Mouse (Mus musculus) myocyte (in vitro differentiated cells): ENCODE measurements around the gene Naa80. TPM values are rescaled to one million over a fixed set of nuclear protein-coding genes. Genes with fewer than 3 reads are reported as not detected.

ENCODE experiments used
- H3K27me3 ChIP-seq: one replicate; pipeline ENCODE4 v1.6.1; 2011; ENCODE audit not compliant: control insufficient read depth, insufficient read depth, insufficient read length
- H3K36me3 ChIP-seq: one replicate; pipeline ENCODE4 v1.6.1; 2011; ENCODE audit not compliant: control insufficient read depth, insufficient read depth
- H3K4me2 ChIP-seq: one replicate; pipeline ENCODE4 v1.6.1; 2011; ENCODE audit warnings: low read depth, control low read depth
- H3K4me3 ChIP-seq: one replicate; pipeline ENCODE4 v1.5.1; 2011; ENCODE audit warnings: mild to moderate bottlenecking, control low read depth, moderate library complexity
- H3K79me2 ChIP-seq: one replicate; pipeline ENCODE4 v1.6.1; 2011; ENCODE audit not compliant: control insufficient read depth, insufficient read depth
- H3ac ChIP-seq: one replicate; pipeline ENCODE4 v1.6.1; 2011; ENCODE audit not compliant: control insufficient read depth, insufficient read length
- CEBPB ChIP-seq: IDR thresholded peaks from 2 replicates; pipeline ENCODE4 v1.6.1; 2011; ENCODE audit warnings: mild to moderate bottlenecking, moderate library complexity; ENCODE audit not compliant: poor library complexity, insufficient read depth, severe bottlenecking
- E2F4 ChIP-seq: IDR thresholded peaks from one replicate; pipeline ENCODE4 v1.6.1; 2011; ENCODE audit warnings: mild to moderate bottlenecking, control low read depth, moderate library complexity; ENCODE audit not compliant: insufficient read depth
- MAX ChIP-seq: IDR thresholded peaks from one replicate; pipeline ENCODE4 v1.6.1; 2011; ENCODE audit warnings: low read depth, mild to moderate bottlenecking, control low read depth
- MYOD1 ChIP-seq, 3 experiments: IDR thresholded peaks; one replicate each; pipeline ENCODE4 v1.6.1; 2011; ENCODE audit warnings: control low read depth in 2 of 3, low read depth in 2 of 3, mild to moderate bottlenecking in 2 of 3, moderate library complexity in 1 of 3; ENCODE audit not compliant: insufficient read length in 2 of 3, control insufficient read depth in 1 of 3
- MYOG ChIP-seq, 3 experiments: IDR thresholded peaks; one replicate each; pipeline ENCODE4 v1.6.1; 2011; ENCODE audit warnings: control low read depth in 2 of 3, low read depth in 2 of 3, mild to moderate bottlenecking in 2 of 3; ENCODE audit not compliant: insufficient read length in 2 of 3, control insufficient read depth in 1 of 3, insufficient read depth in 1 of 3
- POLR2A ChIP-seq: IDR thresholded peaks from one replicate; pipeline ENCODE4 v1.6.1; 2011; ENCODE audit warnings: low read depth, mild to moderate bottlenecking, control low read depth, moderate library complexity; ENCODE audit not compliant: insufficient read length
- POLR2AphosphoS2 ChIP-seq: IDR thresholded peaks from one replicate; pipeline ENCODE4 v1.6.1; 2011; ENCODE audit warnings: low read depth, control low read depth; ENCODE audit not compliant: insufficient read length
- REST ChIP-seq: IDR thresholded peaks from one replicate; pipeline ENCODE4 v1.6.1; 2011; ENCODE audit warnings: mild to moderate bottlenecking, control low read depth, moderate library complexity; ENCODE audit not compliant: insufficient read depth, insufficient read length
- SRF ChIP-seq: IDR thresholded peaks from one replicate; pipeline ENCODE4 v1.6.1; 2011; ENCODE audit warnings: low read depth; ENCODE audit not compliant: control insufficient read depth, insufficient read length
- TCF12 ChIP-seq: IDR thresholded peaks from one replicate; pipeline ENCODE4 v1.6.1; 2011; ENCODE audit warnings: mild to moderate bottlenecking, control low read depth; ENCODE audit not compliant: poor library complexity, insufficient read depth, severe bottlenecking
- TCF3 ChIP-seq: IDR thresholded peaks from one replicate; pipeline ENCODE4 v1.6.1; 2011; ENCODE audit warnings: low read depth, control low read depth; ENCODE audit not compliant: insufficient read length
- USF1 ChIP-seq: IDR thresholded peaks from one replicate; pipeline ENCODE4 v1.6.1; 2011; ENCODE audit warnings: low read depth, mild to moderate bottlenecking, control low read depth, moderate library complexity
- polyA plus RNA-seq: library from polyadenylated mRNA; unstranded; fragments of >200 nt; fragmentation: generic; extraction: Trizol; gene quantifications from one replicate; pipeline ENCODE4 v1.2.1, GENCODE M21; 2012; ENCODE audit warnings: missing spikeins

Gene Naa80
- polyA plus RNA-seq, 1 experiment, result 13.8 TPM

- H3K79me2 ChIP-seq, result peaks cover 20% of the 10 kb centered on the region
- peak within 1 kb of the TSS; percentile 98 for H3K4me2 ChIP-seq
- H3K27me3 ChIP-seq, result no peaks in the 10 kb centered on the region
- peak within 1 kb of the TSS; percentile 69 for H3ac ChIP-seq
- TF ChIP-seq MYOD1 (IDR thresholded peaks at IDR 0.05; ENCODE audit: control insufficient read depth in 1 of 3, insufficient read length in 2 of 3, low read depth in 2 of 3), result no peak
- no peak for TF ChIP-seq POLR2AphosphoS2
- no peak for TF ChIP-seq TCF12
- no peak for TF ChIP-seq POLR2A
- no peak for TF ChIP-seq MYOG (IDR thresholded peaks at IDR 0.05; ENCODE audit: control insufficient read depth in 1 of 3, insufficient read depth in 1 of 3, insufficient read length in 2 of 3, low read depth in 2 of 3)
- no peak for TF ChIP-seq CEBPB
- no peak for TF ChIP-seq REST
- TF ChIP-seq MAX, result no peak
- no peaks in the 10 kb centered on the region for H3K36me3 ChIP-seq
- peak within 1 kb of the TSS; percentile 81 for H3K4me3 ChIP-seq
Measured at GRCm38 (mm10) chr9:107567702-107568319, 10.9 kb upstream of the Naa80 start, which contains the start of gene Hyal2. Hyal2 (plus strand) TSS chr9:107567945.

GRCm38 (mm10) chr9:107568331-107569261, 10.1 kb upstream of the Naa80 start:
- peak overlapping the region; percentile 98 for H3K4me2 ChIP-seq
- peaks cover 18% of the 10 kb centered on the region for H3K79me2 ChIP-seq
- H3K4me3 ChIP-seq, result peak overlapping the region; percentile 81
- TF ChIP-seq CEBPB (no peak), POLR2A (peak; percentile 73), MYOG (IDR thresholded peaks at IDR 0.05; ENCODE audit: control insufficient read depth in 1 of 3, insufficient read depth in 1 of 3, insufficient read length in 2 of 3, low read depth in 2 of 3) (no peak), POLR2AphosphoS2 (peak; percentile 68)
- H3K27me3 ChIP-seq, result no peaks in the 10 kb centered on the region
- no peaks in the 10 kb centered on the region for H3K36me3 ChIP-seq
- H3ac ChIP-seq, result peak overlapping the region; percentile 69

DNA sequence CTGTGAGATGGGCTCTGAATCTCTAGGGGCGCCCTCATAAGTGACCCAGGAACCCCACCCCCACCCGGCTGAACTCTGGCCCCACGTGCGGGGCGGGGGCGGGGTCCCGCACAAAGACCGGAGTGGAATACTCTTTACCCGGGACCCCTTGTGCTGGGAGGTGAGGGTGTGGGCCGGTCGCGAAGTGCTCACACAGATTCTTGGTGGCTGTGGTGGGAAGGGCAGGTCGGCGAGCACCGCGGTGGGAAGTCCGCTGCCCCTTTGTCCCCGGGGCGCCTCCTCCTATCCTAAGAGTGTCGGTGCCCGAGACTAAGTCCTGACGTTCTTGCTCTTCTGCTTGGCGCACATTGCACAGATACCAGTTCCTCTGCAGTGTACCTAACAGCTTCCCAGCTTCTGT, 9.4 kb upstream of the Naa80 start:
- H3K4me3 ChIP-seq, result peak overlapping the region; percentile 81
- TF ChIP-seq CEBPB, result no peak
- no peak for TF ChIP-seq POLR2AphosphoS2
- peak; percentile 28 for TF ChIP-seq USF1
- no peak for TF ChIP-seq TCF3
- TF ChIP-seq SRF, result no peak
- TF ChIP-seq MYOD1 (IDR thresholded peaks at IDR 0.05; ENCODE audit: control insufficient read depth in 1 of 3, insufficient read length in 2 of 3, low read depth in 2 of 3), result no peak
- no peaks in the 10 kb centered on the region for H3K36me3 ChIP-seq
- H3ac ChIP-seq, result peak overlapping the region; percentile 69
- H3K4me2 ChIP-seq, result peak overlapping the region; percentile 98
- H3K79me2 ChIP-seq, result peaks cover 11% of the 10 kb centered on the region
- no peaks in the 10 kb centered on the region for H3K27me3 ChIP-seq

- Histone ChIP-seq H3ac (peak overlapping the region; percentile 69), H3K4me3 (peak overlapping the region; percentile 81), H3K27me3 (no peaks in the 10 kb centered on the region), H3K36me3 (no peaks in the 10 kb centered on the region), H3K4me2 (peak overlapping the region; percentile 98), H3K79me2 (peaks cover 11% of the 10 kb centered on the region)
- TF ChIP-seq POLR2AphosphoS2, result no peak
- TF ChIP-seq USF1, result no peak
- no peak for TF ChIP-seq MAX
- no peak for TF ChIP-seq TCF3
- no peak for TF ChIP-seq POLR2A
- TF ChIP-seq SRF, result no peak
- TF ChIP-seq MYOG (IDR thresholded peaks at IDR 0.05; ENCODE audit: control insufficient read depth in 1 of 3, insufficient read depth in 1 of 3, insufficient read length in 2 of 3, low read depth in 2 of 3), result no peak
- no peak for TF ChIP-seq CEBPB
- TF ChIP-seq REST, result no peak
- TF ChIP-seq TCF12, result no peak
Measured at GRCm38 (mm10) chr9:107570016-107570415, 8.7 kb upstream of the Naa80 start.

GRCm38 (mm10) chr9:107570845-107571244, 7.8 kb upstream of the Naa80 start:
- TF ChIP-seq E2F4, result no peak
- TF ChIP-seq MYOD1 (IDR thresholded peaks at IDR 0.05; ENCODE audit: control insufficient read depth in 1 of 3, insufficient read length in 2 of 3, low read depth in 2 of 3), result no peak
- TF ChIP-seq SRF, result no peak
- TF ChIP-seq POLR2AphosphoS2, result no peak
- TF ChIP-seq POLR2A, result no peak
- no peak for TF ChIP-seq REST
- no peak for TF ChIP-seq TCF3
- TF ChIP-seq TCF12, result no peak
- TF ChIP-seq USF1, result no peak
- Histone ChIP-seq H3K36me3 (no peaks in the 10 kb centered on the region), H3K4me3 (no peak overlapping the region), H3K4me2 (no peak overlapping the region), H3ac (no peak overlapping the region), H3K79me2 (peaks cover 11% of the 10 kb centered on the region), H3K27me3 (no peaks in the 10 kb centered on the region)
